Mouse (Mus musculus) bone marrow macrophage, adult 2 months (primary cell): Measurements from ENCODE around the gene Kcnh4.

Experiments used
- CTCF ChIP-seq: IDR thresholded peaks from 2 replicates; pipeline ENCODE4 v1.5.1; 2012; ENCODE audit warnings: low read depth, mild to moderate bottlenecking, low read length, moderate library complexity
- POLR2A ChIP-seq: IDR thresholded peaks from 2 replicates; pipeline ENCODE4 v1.6.1; 2012; ENCODE audit warnings: mild to moderate bottlenecking, low read depth, low read length, borderline replicate concordance

- TF ChIP-seq POLR2A = no peak
- TF ChIP-seq CTCF = no peak
These were observed 32.5 kb downstream of the Kcnh4 start for GRCm38 (mm10) chr11:100727201-100727600.
